ENCODE assay signal across 8 mouse cellular contexts in genomic region chr11:85833761-85834385, GRCm38 (mm10). TPM values are rescaled to one million over a fixed set of nuclear protein-coding genes. Genes with fewer than 3 reads are reported as not detected.
A peak's percentile ranks its signal among the peaks of the same experiment; 100 is the strongest.
DNase-seq lines count a peak whose midpoint lies in the region; ATAC-seq and TF ChIP-seq lines count a peak whose summit lies in the region.

No protein-coding gene starts in this region.

- peak overlapping the region; percentile 90 for H3K4me2 ChIP-seq in embryonic facial prominence, embryonic 11.5 days (ENCODE audit: low read depth, low read length)
- peak overlapping the region; percentile 98 for H3K4me2 ChIP-seq in intestine, embryonic 16.5 days (ENCODE audit: low read depth, low read length)
- no peak overlapping the region for H3K4me2 ChIP-seq in midbrain, embryonic 13.5 days (replicated peaks)

- TF ChIP-seq EP300 in heart, adult 2 months (IDR thresholded peaks at IDR 0.05; ENCODE audit: insufficient read depth, low read depth, low read length), result no peak

- H3K9me3 ChIP-seq in embryonic facial prominence, embryonic 11.5 days (replicated peaks; ENCODE audit: control insufficient read depth, low read length), result no peaks in the 10 kb centered on the region
- no peaks in the 10 kb centered on the region for H3K9me3 ChIP-seq in intestine, embryonic 16.5 days (ENCODE audit: control insufficient read depth, low read length)
- no peaks in the 10 kb centered on the region for H3K9me3 ChIP-seq in midbrain, embryonic 13.5 days

- H3K9ac ChIP-seq in heart, adult 2 months (ENCODE audit: low read depth, low read length), result peak overlapping the region; percentile 7
- H3K9ac ChIP-seq in embryonic facial prominence, embryonic 11.5 days (replicated peaks; ENCODE audit: low read length), result peak overlapping the region; percentile 96
- peak overlapping the region; percentile 76 for H3K9ac ChIP-seq in intestine, embryonic 16.5 days (ENCODE audit: low read depth, low read length)
- no peak overlapping the region for H3K9ac ChIP-seq in midbrain, embryonic 13.5 days (replicated peaks)

- H3K4me1 ChIP-seq in heart, adult 2 months (ENCODE audit: control insufficient read depth, insufficient read depth, low read length), result 0 out of 2 replicates have a peak, but pooled peaks cover 2% of the 10 kb centered on the region
- H3K4me1 ChIP-seq in embryonic facial prominence, embryonic 11.5 days (ENCODE audit: control insufficient read depth, insufficient read depth, low read length), result peaks cover 12% of the 10 kb centered on the region
- H3K4me1 ChIP-seq in intestine, embryonic 16.5 days (ENCODE audit: control insufficient read depth, insufficient read depth, low read length), result peaks cover 29% of the 10 kb centered on the region
- peaks cover 43% of the 10 kb centered on the region for H3K4me1 ChIP-seq in midbrain, embryonic 13.5 days (replicated peaks)

- no peaks in the 10 kb centered on the region for H3K79me2 ChIP-seq in heart, adult 2 months (replicated peaks; ENCODE audit: control insufficient read depth, insufficient read depth, low read length)

- H3K27ac ChIP-seq in heart, adult 2 months, result peak overlapping the region; percentile 62
- peak overlapping the region; percentile 96 for H3K27ac ChIP-seq in embryonic facial prominence, embryonic 11.5 days (replicated peaks; ENCODE audit: low read depth, low read length)
- H3K27ac ChIP-seq in intestine, embryonic 16.5 days (ENCODE audit: low read length), result peak overlapping the region; percentile 79
- no peak overlapping the region for H3K27ac ChIP-seq in midbrain, embryonic 13.5 days

- intact Hi-C loops in heart, adult 2 months (cut with DNase I), result loop anchor here (5.0 kb wide), 1 partner anchor 217 kb away; no protein-coding TSS in a partner anchor
- intact Hi-C loops in heart, postnatal 25 days (cut with DNase I), result no loop called here
- intact Hi-C loops in left cerebral cortex, postnatal 10 days (cut with DNase I), result loop anchor here (5.0 kb wide), 1 partner anchor 312 kb away; no protein-coding TSS in a partner anchor

- peak overlapping the region; percentile 52 for H3K4me3 ChIP-seq in heart, adult 2 months
- H3K4me3 ChIP-seq in embryonic facial prominence, embryonic 11.5 days (ENCODE audit: low read depth, low read length), result peak overlapping the region; percentile 79
- H3K4me3 ChIP-seq in intestine, embryonic 16.5 days (ENCODE audit: low read length), result peak overlapping the region; percentile 61
- H3K4me3 ChIP-seq in midbrain, embryonic 13.5 days (replicated peaks), result peak overlapping the region; percentile 41

- 39% methylated on average over 11 of the region's 11 CpGs for WGBS in heart, adult 2 months
- WGBS in embryonic facial prominence, embryonic 11.5 days, result 1% methylated on average over 11 of the region's 11 CpGs
- WGBS in intestine, embryonic 16.5 days, result 27% methylated on average over 11 of the region's 11 CpGs
- 1% methylated on average over 11 of the region's 11 CpGs for WGBS in midbrain, embryonic 13.5 days

- no peak for ATAC-seq in embryonic facial prominence, embryonic 11.5 days (replicated peaks; ENCODE audit: insufficient number of reproducible peaks, low FRiP score, low TSS enrichment, low read depth)
- no peak for ATAC-seq in intestine, embryonic 16.5 days
- no peak for ATAC-seq in midbrain, embryonic 13.5 days

- peaks cover 27% of the 10 kb centered on the region for H3K27me3 ChIP-seq in heart, adult 2 months (ENCODE audit: control insufficient read depth, insufficient read depth, low read length)
- H3K27me3 ChIP-seq in embryonic facial prominence, embryonic 11.5 days (ENCODE audit: control insufficient read depth, insufficient read depth, low read length), result peaks cover 37% of the 10 kb centered on the region
- H3K27me3 ChIP-seq in intestine, embryonic 16.5 days (replicated peaks; ENCODE audit: control insufficient read depth, insufficient read depth, low read length), result peaks cover 81% of the 10 kb centered on the region
- peaks cover 98% of the 10 kb centered on the region for H3K27me3 ChIP-seq in midbrain, embryonic 13.5 days

- peak in 1 of 2 experiments; percentile 56 for DNase-seq in heart, adult 2 months
- no peak for DNase-seq in heart, postnatal 25 days (ENCODE audit: low spot score)
- peak; percentile 47 for DNase-seq in embryonic facial prominence, embryonic 11.5 days (ENCODE audit: low spot score)
- no peak for DNase-seq in layer of hippocampus, adult 9-10 months (ENCODE audit: low spot score)
- DNase-seq in left cerebral cortex, postnatal 10 days (ENCODE audit: extremely low spot score in 1 of 2, low spot score in 2 of 2), result no peak
- no peak for DNase-seq in cerebellum, adult 11-12 months

- H3K36me3 ChIP-seq in heart, adult 2 months (ENCODE audit: control insufficient read depth, insufficient read depth, low read length), result no peaks in the 10 kb centered on the region
- no peaks in the 10 kb centered on the region; the same call in 1 of the 2 replicates for H3K36me3 ChIP-seq in embryonic facial prominence, embryonic 11.5 days (replicated peaks; ENCODE audit: control insufficient read depth, insufficient read depth, low read depth, low read length)
- no peaks in the 10 kb centered on the region for H3K36me3 ChIP-seq in intestine, embryonic 16.5 days (ENCODE audit: control insufficient read depth, insufficient read depth, low read length)
- no peaks in the 10 kb centered on the region for H3K36me3 ChIP-seq in midbrain, embryonic 13.5 days

- TF ChIP-seq POLR2A in heart, adult 2 months (IDR thresholded peaks at IDR 0.05; ENCODE audit: insufficient read depth, low read depth, low read length), result no peak

- TF ChIP-seq CTCF in heart, adult 2 months (IDR thresholded peaks at IDR 0.05), result no peak

RNA-seq across cellular contexts. Expression of gene Tbx2, which starts 1.5 kb away (rescaled TPM):
- 1 to 10 TPM; 5.5 to 5.7 TPM for total RNA-seq in heart, adult 2 months (2021)
- 6.9 and 7.5 TPM in 2 replicates for polyA plus RNA-seq in heart, adult 2 months (2012; rRNA removed)
- 1 to 10 TPM; 6.2 to 7.1 TPM for total RNA-seq in heart, postnatal 25 days (2021)
- 22.3 and 25.9 TPM in 2 replicates for polyA plus RNA-seq in embryonic facial prominence, embryonic 11.5 days (2014; fragmentation: Nextera tagmentation; extraction: Ambion mirVana)
- polyA plus RNA-seq in intestine, embryonic 16.5 days (2015; fragmentation: Nextera tagmentation; extraction: Ambion mirVana), result 1.7 and 2.2 TPM in 2 replicates
- polyA plus RNA-seq in midbrain, embryonic 13.5 days (2015; fragmentation: Nextera tagmentation; extraction: Ambion mirVana), result 0.44 and 0.57 TPM in 2 replicates
- 1 to 10 TPM; 2.9 to 3.7 TPM for total RNA-seq in left cerebral cortex, postnatal 10 days (2021)

RNA-seq across cellular contexts. Expression of gene Gm11444, which starts 16.3 kb away (rescaled TPM):
- not detected for total RNA-seq in heart, adult 2 months (2021)
- polyA plus RNA-seq in heart, adult 2 months (2012; rRNA removed), result not detected in 2 replicates
- total RNA-seq in heart, postnatal 25 days (2021), result not detected
- polyA plus RNA-seq in embryonic facial prominence, embryonic 11.5 days (2014; fragmentation: Nextera tagmentation; extraction: Ambion mirVana), result not detected in 2 replicates
- polyA plus RNA-seq in intestine, embryonic 16.5 days (2015; fragmentation: Nextera tagmentation; extraction: Ambion mirVana), result not detected in 2 replicates
- polyA plus RNA-seq in midbrain, embryonic 13.5 days (2015; fragmentation: Nextera tagmentation; extraction: Ambion mirVana), result not detected in 2 replicates
- total RNA-seq in left cerebral cortex, postnatal 10 days (2021), result not detected

RNA-seq across cellular contexts. Expression of gene Tbx4, which starts 52.3 kb away (rescaled TPM):
- total RNA-seq in heart, adult 2 months (2021), result not detected
- 0.09 and 0.55 TPM in 2 replicates for polyA plus RNA-seq in heart, adult 2 months (2012; rRNA removed)
- under 1 TPM in 1 of 2 experiments, not detected in 1; 0.08 TPM for total RNA-seq in heart, postnatal 25 days (2021)
- 0.65 and 1.5 TPM in 2 replicates for polyA plus RNA-seq in embryonic facial prominence, embryonic 11.5 days (2014; fragmentation: Nextera tagmentation; extraction: Ambion mirVana)
- polyA plus RNA-seq in intestine, embryonic 16.5 days (2015; fragmentation: Nextera tagmentation; extraction: Ambion mirVana), result not detected in 2 replicates
- 0.20 and 0.26 TPM in 2 replicates for polyA plus RNA-seq in midbrain, embryonic 13.5 days (2015; fragmentation: Nextera tagmentation; extraction: Ambion mirVana)
- under 1 TPM; 0.49 to 0.58 TPM for total RNA-seq in left cerebral cortex, postnatal 10 days (2021)
